Mouse (Mus musculus) WW6 (cell line): ENCODE results near the gene Mlycd.
"Not testable (repeated sequence)": the region's sequence is repeated elsewhere in the genome, so short reads cannot be mapped to it uniquely, and the experiment has no call there.

Experiments used
- DNase-seq: peaks from one replicate; pipeline ENCODE4 v3.0.0-alpha.2; 2013; ENCODE audit warnings: low read depth, low spot score

Mlycd gene

DNA sequence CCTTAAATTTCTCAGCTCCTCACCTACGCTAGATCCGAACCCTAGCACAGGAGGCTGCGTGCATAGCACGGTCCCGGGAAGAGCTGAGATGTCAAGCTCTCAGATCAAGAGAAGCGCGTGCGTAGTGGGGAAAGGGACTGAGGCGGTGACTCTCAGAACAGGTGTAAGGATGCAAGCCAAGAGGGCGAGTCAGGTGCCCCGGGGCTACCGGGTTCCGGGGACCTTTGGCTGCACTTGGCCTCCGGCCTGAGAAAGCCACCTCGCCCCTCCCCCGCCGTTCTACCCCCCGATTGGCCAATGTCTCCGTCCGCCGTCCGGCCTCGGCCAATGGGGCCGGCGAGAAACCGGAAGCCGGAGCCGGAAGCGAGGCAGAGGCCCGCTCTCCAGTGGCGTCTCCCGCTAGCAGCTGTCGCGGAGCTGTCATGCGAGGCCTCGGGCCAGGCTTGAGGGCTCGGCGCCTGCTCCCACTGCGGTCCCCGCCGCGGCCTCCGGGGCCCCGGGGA, at the start of gene Mlycd:
Gene Mlycd (plus strand): TSS at position 355 of the 503 bp plus-strand sequence.
- peak; percentile 84 for DNase-seq

DNA sequence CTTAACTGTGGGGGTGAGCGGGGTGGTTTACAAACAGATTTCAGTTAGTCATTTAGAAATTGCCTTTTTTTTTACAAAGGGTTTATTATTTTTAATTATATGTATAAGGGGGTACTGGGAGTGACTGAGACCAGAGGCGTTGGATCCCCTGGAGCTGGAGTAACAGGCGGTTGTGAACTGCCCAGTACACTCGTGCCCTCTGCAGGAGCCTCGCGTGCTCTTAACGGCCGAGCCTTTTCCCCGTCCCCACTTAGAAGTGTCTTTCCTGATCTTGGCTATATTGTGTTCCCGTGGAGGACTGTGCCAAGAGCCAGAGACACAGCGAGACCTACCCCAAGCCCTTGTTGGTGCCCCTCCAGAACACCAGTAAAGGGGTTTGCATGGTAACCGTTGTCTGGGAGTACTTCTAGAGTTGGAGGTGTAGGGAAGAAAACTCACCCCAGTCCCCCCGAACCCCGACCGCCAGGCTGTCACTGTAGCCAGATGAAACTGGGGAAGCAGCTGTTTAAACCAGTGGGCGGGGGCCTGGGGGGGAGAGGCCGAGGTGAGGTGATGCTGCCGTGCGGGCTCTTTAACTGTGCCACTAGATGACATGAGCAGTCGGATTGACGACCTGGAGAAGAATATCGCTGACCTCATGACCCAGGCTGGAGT, 49.5 kb upstream of the Mlycd start:
- no peak for DNase-seq

DNA sequence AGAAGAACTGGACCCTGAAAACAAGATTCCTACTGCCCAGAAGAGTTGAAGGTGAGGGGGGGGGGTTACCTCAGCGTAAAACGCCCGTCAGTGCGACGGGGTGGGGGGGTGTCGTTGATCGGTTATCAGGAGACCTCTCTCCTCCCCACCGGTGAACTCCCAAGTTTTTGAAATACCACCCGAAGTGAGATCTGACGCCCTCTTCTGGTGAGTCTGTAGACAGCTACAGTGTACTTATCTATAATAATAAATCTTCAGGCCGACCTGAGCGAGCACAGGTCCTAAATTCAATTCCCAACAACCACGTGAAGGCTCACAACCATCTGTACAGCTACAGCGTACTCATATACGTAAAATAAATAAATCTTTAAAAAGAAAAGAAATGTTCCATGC, 49.0 kb upstream of the Mlycd start:
- DNase-seq: no peak

DNA sequence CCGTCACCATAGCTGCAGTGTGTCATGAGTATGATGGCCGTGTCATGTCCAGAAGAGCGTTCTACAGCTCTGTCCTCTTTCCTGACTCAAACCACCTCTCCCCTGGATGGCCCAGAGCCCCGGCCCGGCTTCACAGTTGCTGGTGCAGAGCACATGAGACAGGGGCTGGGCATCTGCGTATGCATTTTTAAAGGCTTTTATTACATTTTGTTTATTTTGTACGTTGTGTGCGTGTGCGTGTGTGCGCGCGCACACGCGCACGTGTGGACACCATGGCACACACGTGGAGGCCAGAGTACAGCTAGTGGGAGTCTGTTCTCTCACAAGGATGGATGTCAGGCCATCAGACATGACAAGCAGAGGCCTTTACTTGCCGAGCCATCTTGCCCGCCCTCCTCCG, 43.0 kb upstream of the Mlycd start:
- DNase-seq: no peak

DNA sequence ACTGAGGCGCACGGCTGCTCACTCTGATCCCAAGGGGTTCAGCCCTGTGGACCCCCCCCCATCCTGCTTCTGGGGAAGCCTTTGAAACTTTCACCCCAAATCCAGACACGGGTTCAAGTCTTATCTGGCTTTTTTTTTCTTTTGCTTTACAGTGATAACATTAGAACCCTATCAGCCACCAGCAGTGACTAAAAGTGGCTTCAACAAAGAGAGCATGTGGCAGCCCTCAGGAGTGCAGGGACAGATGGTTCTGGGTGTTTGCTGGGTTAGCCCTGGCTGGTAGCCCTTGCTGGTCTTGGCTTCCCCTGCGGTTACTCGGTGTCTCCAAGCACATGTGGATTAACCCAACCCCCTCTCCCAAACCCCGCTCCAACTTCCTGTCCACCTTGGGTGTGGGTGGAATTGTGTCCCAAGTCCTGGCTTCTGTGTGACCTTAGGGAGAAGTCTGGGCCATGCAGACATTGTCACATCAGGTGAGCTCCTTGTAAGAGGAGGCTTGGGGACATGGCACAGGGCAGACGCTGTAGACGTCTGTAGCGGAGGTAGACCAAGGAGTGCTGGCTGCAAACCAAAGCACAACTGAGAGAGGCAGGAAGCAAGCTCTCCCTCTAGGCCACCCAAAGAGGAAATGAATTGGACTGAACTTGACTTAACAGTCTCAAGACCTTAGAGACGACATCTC, 41.6 kb upstream of the Mlycd start:
- no peak for DNase-seq

DNA sequence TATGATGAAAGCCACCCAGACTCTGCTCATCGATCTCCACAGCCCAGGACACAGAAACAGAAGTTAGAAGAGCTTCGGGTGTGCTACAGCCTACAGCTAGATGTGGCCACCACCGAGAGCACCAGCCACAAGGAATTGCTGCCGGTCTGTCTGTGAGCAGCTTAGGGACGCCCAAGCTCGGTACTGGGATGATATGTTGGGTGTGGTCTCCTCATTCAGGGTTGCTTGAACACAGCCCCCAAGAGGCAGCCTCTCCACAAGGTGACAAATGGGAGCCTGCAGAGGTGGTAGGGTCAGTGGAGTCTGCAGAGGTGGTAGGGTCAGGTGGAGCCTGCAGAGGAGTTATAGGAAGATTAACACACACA, 41.0 kb upstream of the Mlycd start:
- no peak for DNase-seq

DNA sequence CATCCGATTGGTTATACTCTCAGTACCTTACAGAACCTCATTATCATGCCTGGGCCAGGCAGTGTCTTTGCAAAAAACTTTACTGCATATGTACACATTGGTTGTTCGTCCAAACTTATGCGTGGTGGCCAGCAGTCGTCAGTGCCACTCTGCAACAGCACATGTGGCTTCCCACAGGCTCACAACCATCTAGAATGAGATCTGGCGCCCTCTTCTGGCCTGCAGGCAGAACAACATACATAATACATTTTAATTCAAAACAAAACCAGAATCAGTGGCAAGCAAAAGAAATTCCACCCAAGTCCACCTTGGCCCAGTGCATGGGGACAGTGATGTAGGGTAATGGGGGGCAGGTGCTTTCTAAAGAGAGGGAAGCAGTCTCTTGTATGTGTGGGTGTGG, 38.0 kb upstream of the Mlycd start:
- DNase-seq: not testable (repeated sequence)

DNA sequence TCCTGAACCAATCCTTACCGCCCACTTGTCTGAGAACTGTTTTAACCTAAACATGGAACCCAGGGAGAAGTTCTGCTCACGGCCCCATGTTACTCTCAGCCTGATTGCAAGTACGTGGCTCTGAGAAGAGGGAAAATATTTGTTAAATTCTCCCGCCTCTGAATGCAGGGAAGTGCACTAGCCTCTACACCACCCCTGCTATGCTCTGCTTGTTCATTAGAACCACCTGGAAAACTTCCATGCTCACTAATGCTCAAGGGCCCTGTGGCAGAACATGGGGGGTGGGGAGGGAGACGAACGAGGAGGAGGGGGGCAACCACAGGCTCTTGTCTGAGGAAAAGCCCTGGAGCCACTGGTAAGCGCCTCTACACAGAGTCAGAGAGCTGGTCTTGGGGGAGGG, 36.5 kb upstream of the Mlycd start:
- DNase-seq: no peak

DNA sequence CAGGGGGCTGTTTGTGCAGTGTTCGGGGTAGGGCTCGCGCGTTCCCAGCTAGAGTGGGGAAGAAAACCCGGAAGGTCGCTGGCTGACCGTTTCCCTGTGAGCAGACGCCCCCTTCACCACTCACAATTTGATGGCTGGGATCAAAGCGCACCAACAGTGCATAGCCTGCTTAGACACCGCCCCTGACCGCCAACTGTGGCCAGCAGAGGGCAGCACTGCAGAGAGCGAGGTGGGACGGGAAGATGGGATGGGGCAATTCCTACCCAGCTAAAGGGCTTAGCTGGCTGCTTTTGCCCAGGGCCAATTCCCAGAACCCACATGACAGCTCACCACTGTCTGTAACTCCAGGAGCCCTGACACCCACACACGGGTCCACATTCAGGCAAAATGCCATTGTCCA, 35.8 kb upstream of the Mlycd start:
- DNase-seq: peak; percentile 81

DNA sequence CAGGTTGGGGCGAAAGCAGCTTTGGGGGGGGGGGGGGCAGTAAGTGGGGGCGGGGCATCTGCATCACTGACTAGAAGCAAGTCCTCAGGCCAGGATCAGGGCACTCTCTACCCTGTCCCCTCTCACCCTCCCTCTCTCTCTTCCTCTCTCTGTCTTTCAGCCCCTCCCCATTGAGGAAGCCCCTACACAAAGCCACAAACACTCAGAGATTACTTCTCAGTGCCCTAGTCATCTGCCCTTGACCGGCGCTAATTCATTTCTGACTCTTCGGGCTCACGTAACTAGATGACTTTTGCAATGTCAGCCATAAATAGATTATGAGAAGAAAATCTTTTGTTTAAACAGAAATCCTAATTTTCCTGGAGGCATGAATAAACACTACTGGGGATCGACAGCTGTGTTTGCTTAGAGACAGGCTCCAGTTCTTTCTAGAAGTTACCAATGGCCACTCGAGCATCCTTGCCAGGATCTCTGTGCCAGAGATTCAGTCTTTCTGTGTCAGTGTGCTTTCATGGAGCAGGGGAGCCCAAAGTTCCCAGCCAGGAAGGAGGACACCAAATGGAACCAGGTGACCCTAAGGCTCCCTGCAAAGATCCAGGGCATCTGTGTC, 33.9 kb upstream of the Mlycd start:
- DNase-seq: no peak

DNA sequence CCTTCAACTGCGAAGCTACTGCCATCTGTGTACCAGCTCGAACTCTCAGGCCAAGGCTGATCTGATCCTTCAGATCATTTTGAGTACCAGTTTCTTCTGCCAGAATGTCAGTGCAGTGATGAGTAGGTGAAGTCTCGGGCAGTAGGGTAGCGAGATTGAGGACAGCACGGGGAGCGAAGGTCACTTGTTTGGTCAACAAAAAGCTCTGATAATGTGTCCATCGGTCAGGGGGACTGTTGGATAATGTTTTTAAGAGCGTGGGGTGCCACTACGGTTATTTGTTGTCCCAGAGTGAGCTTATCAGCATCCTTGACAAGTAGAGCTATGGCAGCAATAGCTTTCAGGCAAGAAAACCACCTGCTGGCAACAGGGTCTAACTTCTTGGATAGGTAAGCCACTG, 20.0 kb upstream of the Mlycd start:
- DNase-seq: not testable (repeated sequence)

DNA sequence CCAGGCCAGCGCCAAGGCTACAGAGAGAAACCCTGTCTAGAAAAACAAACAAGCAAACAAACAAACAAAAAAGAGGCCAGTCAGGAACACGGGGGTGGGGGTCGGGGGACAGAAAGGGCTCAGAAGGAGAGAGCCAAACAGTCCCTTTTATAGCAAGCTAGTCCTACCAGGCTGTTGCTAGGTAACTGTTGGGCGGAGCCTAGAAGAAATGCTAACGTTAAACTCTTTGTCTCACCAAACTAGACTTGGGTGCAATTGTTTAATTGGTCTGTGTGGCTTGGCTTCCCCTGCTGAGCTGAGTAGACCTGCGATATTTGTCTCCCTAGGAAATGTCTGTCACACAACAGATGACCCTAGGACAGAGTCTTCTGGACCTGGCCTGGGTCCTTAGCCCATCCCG, 16.2 kb upstream of the Mlycd start:
- DNase-seq: peak; percentile 47

DNA sequence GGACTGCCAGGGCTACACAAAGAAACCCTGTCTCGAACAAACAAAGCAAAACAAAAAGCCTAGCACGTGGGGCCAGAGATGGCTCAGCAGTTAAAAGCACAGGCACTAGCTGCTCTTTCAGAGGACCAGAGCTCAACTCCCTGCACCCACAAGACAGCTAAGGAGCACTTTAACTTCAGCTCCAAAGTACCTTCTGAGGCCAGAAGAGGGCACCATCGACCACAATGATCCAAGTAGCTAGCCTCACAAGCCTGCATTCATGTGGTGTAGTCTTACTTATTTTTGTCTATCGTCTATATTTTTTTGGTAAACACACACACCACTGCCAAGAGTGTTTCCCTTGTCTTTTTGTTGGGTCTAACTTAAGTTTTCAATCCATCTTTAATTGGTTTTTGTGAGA, 14.1 kb upstream of the Mlycd start:
- DNase-seq: peak; percentile 53

DNA sequence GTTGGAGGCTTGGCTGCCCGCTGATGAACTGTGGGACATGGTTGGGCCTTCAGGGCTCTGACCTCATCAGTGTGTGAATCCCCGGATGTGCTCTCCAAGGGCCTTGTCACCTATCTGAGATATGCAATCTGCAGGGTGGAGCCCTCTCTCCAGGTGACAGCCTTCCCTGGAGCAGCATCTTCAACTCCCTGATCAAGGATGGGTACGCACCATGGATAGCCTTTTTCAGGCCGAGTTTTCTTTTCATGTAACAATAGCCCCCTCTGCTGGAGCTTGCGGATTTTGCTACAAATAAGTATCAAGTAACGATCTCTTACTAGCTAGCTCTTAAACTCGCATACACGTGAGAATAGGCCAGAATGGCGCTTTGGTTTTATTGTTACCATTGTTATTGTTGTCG, 10.2 kb upstream of the Mlycd start:
- peak; percentile 67 for DNase-seq

DNA sequence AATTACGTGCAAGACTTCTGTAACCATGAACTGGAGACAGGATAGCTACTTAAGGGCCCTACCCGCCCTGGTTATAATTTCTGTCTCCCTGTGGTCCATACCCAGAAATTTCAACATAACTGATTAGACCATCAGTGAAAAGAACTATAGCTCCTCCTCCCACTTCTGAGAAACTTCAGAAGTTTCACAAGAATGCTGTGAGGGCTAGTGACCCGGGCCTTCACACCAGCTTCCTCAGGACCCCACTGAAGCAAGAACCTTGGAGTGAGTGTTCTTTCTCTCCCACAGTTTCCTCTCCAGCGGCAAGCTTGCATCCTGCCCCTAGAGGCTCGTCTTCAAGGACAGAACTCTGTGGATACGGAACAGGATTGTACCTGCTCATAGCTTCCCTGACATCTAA, 8.8 kb upstream of the Mlycd start:
- no peak for DNase-seq

DNA sequence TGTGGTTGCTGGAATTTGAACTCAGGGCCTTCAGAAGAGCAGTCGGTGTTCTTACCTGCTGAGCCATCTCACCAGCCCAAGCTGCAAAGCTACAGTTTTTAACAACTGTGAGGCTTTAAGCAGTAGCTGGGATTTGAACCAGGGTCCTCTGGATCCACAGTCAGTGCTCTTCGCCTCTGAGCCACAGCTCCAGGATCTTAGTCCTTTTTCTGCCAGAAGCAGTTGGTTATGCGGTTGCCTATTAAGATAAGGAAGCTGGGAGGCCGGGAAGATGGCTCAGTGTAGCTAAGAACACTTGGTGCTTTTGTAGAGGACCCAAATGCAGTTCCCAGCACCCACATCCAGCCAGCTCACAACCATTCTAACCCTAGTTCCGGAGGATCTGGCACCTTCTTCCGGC, 7.7 kb upstream of the Mlycd start:
- no peak for DNase-seq

DNA sequence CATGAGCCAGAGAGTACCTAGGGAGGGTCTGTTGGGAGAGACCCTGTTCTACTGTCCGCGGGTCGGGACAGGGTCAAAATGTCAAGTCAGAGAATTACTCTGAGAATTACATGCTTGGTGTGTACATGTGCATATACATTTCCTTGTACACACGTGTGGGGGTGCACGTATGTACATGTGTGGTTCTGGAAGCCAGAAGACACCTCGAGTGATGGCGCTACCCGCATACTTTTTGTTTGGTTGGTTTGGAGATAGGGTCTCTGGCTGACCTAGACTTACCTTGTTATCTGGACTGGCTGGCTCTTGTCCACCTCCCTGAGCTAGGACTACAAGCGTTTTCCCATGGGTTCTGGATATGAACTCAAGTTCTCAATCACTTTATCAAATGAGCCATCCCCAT, 581 bp upstream of the Mlycd start:
- no peak for DNase-seq

DNA sequence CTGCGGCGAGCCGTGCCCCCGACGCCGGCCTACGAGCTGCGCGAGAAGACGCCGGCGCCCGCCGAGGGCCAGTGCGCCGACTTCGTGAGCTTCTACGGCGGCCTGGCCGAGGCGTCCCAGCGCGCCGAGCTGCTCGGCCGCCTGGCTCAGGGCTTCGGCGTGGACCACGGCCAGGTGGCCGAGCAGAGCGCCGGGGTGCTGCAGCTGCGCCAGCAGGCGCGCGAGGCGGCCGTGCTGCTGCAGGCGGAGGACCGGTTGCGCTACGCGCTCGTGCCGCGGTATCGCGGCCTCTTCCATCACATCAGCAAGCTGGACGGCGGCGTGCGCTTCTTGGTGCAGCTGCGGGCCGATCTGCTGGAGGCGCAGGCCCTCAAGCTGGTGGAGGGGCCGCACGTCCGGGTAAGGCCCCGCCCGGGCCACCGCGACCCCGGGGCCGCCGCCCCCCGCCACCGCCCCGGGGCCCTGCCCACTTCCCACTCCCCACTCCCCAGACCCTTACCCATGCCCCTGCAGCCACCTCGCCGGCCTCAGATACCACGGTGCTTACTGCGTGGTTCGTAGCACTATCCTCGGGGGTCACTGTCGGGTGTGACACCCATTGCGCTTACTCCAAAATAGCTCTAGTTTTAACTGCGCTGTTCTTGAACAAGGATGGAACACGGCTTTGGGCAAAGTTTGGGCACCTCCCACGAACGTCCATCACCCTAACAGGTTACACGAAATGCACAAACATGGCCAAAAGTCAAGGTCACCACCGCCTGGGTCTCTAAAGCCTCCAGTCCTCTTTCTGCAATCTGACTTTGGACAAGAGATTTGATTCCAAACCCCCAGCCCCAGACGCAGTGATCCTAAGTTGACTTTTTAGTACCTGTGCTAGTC, 633 bp downstream of the Mlycd start:
- no peak for DNase-seq

DNA sequence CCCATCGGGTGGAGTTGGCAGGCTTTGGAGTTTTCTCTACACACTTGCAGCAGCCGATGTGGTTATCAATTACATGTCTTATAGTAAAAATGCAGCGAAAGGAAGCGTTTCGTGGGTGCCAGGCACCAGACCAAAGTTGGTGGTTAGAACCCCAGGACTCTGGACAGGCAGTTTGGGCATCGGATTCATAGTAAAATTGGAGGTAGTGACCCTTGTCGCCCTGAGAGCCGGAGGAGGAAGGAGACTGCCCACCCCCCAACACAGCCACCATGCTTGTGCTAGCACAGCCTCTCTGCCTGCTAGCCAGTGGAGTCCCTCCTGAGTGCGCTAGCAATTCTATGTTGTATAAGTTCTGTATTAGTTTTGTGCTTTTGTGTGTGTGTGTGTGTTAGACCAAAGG, 3.9 kb downstream of the Mlycd start:
- no peak for DNase-seq

DNA sequence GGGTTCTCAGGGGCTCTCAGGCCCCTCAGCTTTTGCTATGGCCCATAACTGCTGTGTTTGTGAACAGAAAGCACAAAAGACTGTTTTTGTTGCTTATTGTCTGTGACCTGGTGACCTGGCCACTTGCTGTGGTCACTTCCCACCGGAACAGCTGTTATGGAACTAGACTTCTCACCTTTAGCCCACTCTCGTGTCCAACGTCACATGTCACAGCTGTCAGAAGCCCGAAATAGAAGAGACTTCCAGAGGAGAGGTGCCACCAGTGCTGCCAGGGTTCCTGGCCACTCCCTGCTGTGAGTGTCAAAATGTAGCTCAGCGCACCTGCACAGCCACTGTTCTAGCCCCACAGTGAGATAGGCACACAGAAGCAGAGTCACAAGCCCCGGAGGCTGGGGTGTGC, 4.6 kb downstream of the Mlycd start:
- no peak for DNase-seq

DNA sequence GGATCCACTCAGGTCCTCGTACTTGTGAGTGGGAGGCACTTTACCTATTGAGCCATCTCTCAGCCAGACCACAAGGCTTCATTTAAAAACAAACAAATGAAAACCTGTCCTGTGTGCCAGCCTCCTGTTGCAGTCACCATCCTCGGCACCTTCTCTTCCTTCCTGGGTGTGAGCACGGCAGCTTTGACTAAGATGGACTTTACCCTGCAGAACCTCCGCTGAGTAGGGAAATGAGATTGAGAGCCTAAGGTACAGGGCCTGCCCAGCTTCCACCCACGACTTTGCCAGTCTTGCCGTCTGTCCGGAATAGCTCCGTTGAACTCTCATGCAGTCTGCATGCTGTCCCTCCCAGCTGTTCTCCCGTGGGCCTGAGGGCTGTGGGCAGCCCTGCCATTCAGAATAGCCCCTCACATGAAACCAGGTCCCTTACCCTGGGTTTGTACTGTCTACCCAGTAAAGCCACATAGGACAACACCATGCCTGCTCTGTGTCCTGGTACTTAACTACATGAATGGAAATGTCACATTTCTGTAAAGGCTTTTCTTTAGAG, 5.5 kb downstream of the Mlycd start:
- no peak for DNase-seq

DNA sequence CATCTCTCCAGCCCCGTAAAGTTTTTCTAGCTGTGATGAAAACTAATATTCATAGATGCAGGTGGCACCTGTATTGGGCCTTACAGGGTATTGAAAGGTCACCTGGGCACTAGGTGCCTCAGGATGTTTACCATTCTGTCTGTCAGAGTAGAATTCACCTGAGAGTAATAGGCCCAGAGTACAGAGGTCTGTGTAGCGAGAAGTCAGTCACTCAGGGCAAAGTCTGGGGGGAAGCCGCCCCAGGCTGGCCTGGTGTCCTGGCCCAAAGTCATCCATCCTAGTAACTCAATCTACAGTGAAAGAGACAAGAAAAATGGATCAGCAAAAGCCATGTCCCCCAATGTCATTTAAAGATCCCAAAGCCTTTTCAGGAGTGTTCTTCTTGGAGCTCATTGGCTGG, 6.2 kb downstream of the Mlycd start:
- DNase-seq: no peak
